Comparison of ENCODE assay signal across 13 mouse cellular contexts in the genomic region with DNA sequence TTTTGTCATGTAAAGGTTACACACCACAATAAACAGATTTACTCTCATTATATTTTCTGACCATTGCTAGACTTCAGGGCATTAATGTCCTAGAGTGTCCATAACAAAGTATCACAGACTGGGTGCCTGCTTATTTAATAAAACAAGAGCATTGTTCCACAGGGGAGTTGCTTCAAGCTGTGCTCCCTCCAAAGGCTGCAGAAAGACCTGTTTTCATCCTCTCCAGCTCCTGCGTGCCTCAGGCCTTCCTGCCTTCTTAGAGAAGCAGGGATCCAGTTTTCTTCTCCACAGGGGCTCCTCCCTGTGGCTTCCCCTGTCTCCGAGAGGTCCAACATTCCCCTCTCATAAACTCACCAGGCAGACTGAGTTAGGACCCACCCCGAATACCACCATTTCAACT.
DNase-seq lines count a peak whose midpoint lies in the region; ATAC-seq and TF ChIP-seq lines count a peak whose summit lies in the region.
"Had no signal": no experiment of that assay in that cellular context is flagged by ENCODE, and none has a peak within 500 bp of the region (broad histone marks: within the 10 kb centered on the region; RNA-seq: fewer than 3 reads in every experiment).

No protein-coding gene starts in this region.

- no peak overlapping the region for H3K9ac ChIP-seq in embryonic facial prominence, embryonic 12.5 days
- H3K9ac ChIP-seq: heart, embryonic 15.5 days; liver, postnatal 0 days had no signal

- peak; percentile 61 for DNase-seq in heart, embryonic 10.5 days (ENCODE audit: low spot score)
- DNase-seq in heart, adult 9 months (ENCODE audit: low spot score in 2 of 2) = no peak
- no peak for DNase-seq in layer of hippocampus, adult 2 months (ENCODE audit: low spot score in 2 of 2)
- no peak for DNase-seq in layer of hippocampus, adult 8-10 months (ENCODE audit: low spot score in 2 of 2)
- DNase-seq in left cerebral cortex, adult 11 months (ENCODE audit: low spot score) = no peak
- DNase-seq in layer of hippocampus, postnatal 10 days (ENCODE audit: low spot score in 2 of 2) = no peak
- DNase-seq: cerebellum, adult 18-20 months; liver, postnatal 0 days; spleen, adult 18-20 months had no signal

- H3K27ac ChIP-seq in heart, embryonic 10.5 days = peak overlapping the region; percentile 49; the same call in 1 of the 2 replicates
- peak overlapping the region; percentile 39; the same call in 1 of the 2 replicates for H3K27ac ChIP-seq in layer of hippocampus, adult 2 months
- peak overlapping the region; percentile 26; the same call in 1 of the 2 replicates for H3K27ac ChIP-seq in embryonic facial prominence, embryonic 12.5 days
- H3K27ac ChIP-seq: heart, embryonic 15.5 days had no signal

- TF ChIP-seq CTCF in layer of hippocampus, adult 2 months (conservative IDR thresholded peaks at IDR 0.05) = no peak
- TF ChIP-seq CTCF in E14TG2a.4 (conservative IDR thresholded peaks at IDR 0.05; ENCODE audit: low read length) = no peak

- no peaks in the 10 kb centered on the region for H3K27me3 ChIP-seq in heart, embryonic 10.5 days (ENCODE audit: insufficient read depth, poor library complexity, severe bottlenecking)
- H3K27me3 ChIP-seq in E14TG2a.4 (ENCODE audit: insufficient read depth, low read length) = no peaks in the 10 kb centered on the region; the same call in 1 of the 2 replicates
- no peaks in the 10 kb centered on the region for H3K27me3 ChIP-seq in embryonic facial prominence, embryonic 12.5 days
- H3K27me3 ChIP-seq: heart, embryonic 15.5 days had no signal

- no peak for ATAC-seq in embryonic facial prominence, embryonic 12.5 days (ENCODE audit: insufficient number of reproducible peaks, insufficient read depth, low FRiP score, low TSS enrichment)

- H3K36me3 ChIP-seq in heart, embryonic 10.5 days = no peaks in the 10 kb centered on the region
- H3K36me3 ChIP-seq in E14TG2a.4 (ENCODE audit: insufficient read depth, low read length) = no peaks in the 10 kb centered on the region
- no peaks in the 10 kb centered on the region for H3K36me3 ChIP-seq in embryonic facial prominence, embryonic 12.5 days
- H3K36me3 ChIP-seq: heart, embryonic 15.5 days had no signal

- no peak overlapping the region for H3K4me2 ChIP-seq in embryonic facial prominence, embryonic 12.5 days (replicated peaks)

- no peaks in the 10 kb centered on the region for H3K9me3 ChIP-seq in heart, embryonic 10.5 days
- H3K9me3 ChIP-seq in E14TG2a.4 (ENCODE audit: low read length) = no peaks in the 10 kb centered on the region
- H3K9me3 ChIP-seq in embryonic facial prominence, embryonic 12.5 days = no peaks in the 10 kb centered on the region
- H3K9me3 ChIP-seq: heart, embryonic 15.5 days had no signal

- H3K4me3 ChIP-seq in heart, embryonic 10.5 days = no peak overlapping the region
- H3K4me3 ChIP-seq in layer of hippocampus, adult 2 months = no peak overlapping the region
- H3K4me3 ChIP-seq in E14TG2a.4 (replicated peaks; ENCODE audit: low read length) = peak overlapping the region; percentile 15
- H3K4me3 ChIP-seq in embryonic facial prominence, embryonic 12.5 days = no peak overlapping the region
- H3K4me3 ChIP-seq: erythroblast, embryonic 14.5 days; heart, embryonic 15.5 days had no signal

- WGBS in heart, embryonic 10.5 days = 41% methylated on average over 3 of the region's 3 CpGs
- WGBS in embryonic facial prominence, embryonic 12.5 days = 27% methylated on average over 3 of the region's 3 CpGs

- H3K4me1 ChIP-seq in heart, embryonic 10.5 days = peaks cover 19% of the 10 kb centered on the region
- peaks cover 64% of the 10 kb centered on the region for H3K4me1 ChIP-seq in E14TG2a.4 (replicated peaks; ENCODE audit: low read depth, low read length)
- peaks cover 24% of the 10 kb centered on the region for H3K4me1 ChIP-seq in embryonic facial prominence, embryonic 12.5 days
